Mouse (Mus musculus): ENCODE results near the gene Nr2f6. TPM values are rescaled to one million over a fixed set of nuclear protein-coding genes. Genes with fewer than 3 reads are reported as not detected.

The Nr2f6 gene
- polyA plus RNA-seq, 1 experiment from 2014 or later, result 92.8 TPM

GRCm38 (mm10) chr8:71373000-71373399, 8.8 kb downstream of the Nr2f6 start:
- peaks cover 53% of the 10 kb centered on the region for H3K36me3 ChIP-seq (ENCODE audit: control insufficient read depth, insufficient read depth, low read length)

DNA sequence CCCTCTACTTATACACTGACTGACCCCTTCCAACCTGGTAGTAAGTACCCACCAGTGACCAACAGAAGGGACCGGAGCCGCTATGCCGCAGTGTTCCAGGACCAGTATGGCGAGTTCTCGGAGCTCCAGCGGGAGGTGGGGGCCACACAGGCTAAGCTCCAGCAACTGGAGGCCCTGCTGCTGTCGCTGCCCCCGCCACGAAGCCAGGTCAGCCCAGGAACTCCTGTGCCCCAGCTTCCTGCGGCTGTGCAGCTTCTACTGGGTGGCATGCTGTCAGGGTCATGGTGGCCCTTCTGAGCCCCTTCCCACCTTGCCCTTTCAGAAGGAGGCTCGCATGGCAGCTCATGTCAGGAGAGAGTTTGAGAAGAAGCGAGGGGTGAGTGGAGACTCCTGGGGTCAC, 9.3 kb downstream of the Nr2f6 start:
- WGBS, result 86% methylated on average over 12 of the region's 12 CpGs
- no peak for DNase-seq (ENCODE audit: low spot score)
- Histone ChIP-seq H3K9me3 (ENCODE audit: control insufficient read depth, low read length) (no peaks in the 10 kb centered on the region), H3K27me3 (replicated peaks; ENCODE audit: control insufficient read depth, insufficient read depth, low read length) (no peaks in the 10 kb centered on the region), H3K4me2 (ENCODE audit: low read length) (no peak overlapping the region), H3K36me3 (ENCODE audit: control insufficient read depth, insufficient read depth, low read length) (peaks cover 48% of the 10 kb centered on the region), H3K9ac (ENCODE audit: low read length) (no peak overlapping the region), H3K4me3 (ENCODE audit: low read depth, low read length) (no peak overlapping the region), H3K27ac (ENCODE audit: low read depth) (no peak overlapping the region), H3K4me1 (replicated peaks; ENCODE audit: control insufficient read depth, insufficient read depth, low read length) (peaks cover 29% of the 10 kb centered on the region)
- ATAC-seq (replicated peaks; ENCODE audit: low FRiP score, low TSS enrichment, low read depth), result no peak

More at GRCm38 (mm10) chr8:71373000-71373399, 8.8 kb downstream of the Nr2f6 start:
- no peak overlapping the region for H3K27ac ChIP-seq (ENCODE audit: low read depth)
- no peak overlapping the region for H3K9ac ChIP-seq (ENCODE audit: low read length)
- no peak overlapping the region for H3K4me3 ChIP-seq (ENCODE audit: low read depth, low read length)
- no peak for ATAC-seq (replicated peaks; ENCODE audit: low FRiP score, low TSS enrichment, low read depth)
- H3K4me1 ChIP-seq (replicated peaks; ENCODE audit: control insufficient read depth, insufficient read depth, low read length), result peaks cover 24% of the 10 kb centered on the region
- no peak overlapping the region for H3K4me2 ChIP-seq (ENCODE audit: low read length)
- DNase-seq (ENCODE audit: low spot score), result no peak
- H3K27me3 ChIP-seq (replicated peaks; ENCODE audit: control insufficient read depth, insufficient read depth, low read length), result no peaks in the 10 kb centered on the region
- 94% methylated on average over 3 of the region's 3 CpGs for WGBS
- no peaks in the 10 kb centered on the region for H3K9me3 ChIP-seq (ENCODE audit: control insufficient read depth, low read length)

GRCm38 (mm10) chr8:71371236-71371848, 10.4 kb downstream of the Nr2f6 start, which contains the start of gene Ocel1:
TSS of gene Ocel1 (plus strand) at chr8:71371298.
- peak within 1 kb of the TSS; percentile 68 for H3K4me3 ChIP-seq (ENCODE audit: low read depth, low read length)
- H3K4me1 ChIP-seq (replicated peaks; ENCODE audit: control insufficient read depth, insufficient read depth, low read length), result peaks cover 22% of the 10 kb centered on the region
- peaks cover 41% of the 10 kb centered on the region for H3K36me3 ChIP-seq (ENCODE audit: control insufficient read depth, insufficient read depth, low read length)
- peak; percentile 85 for ATAC-seq (replicated peaks; ENCODE audit: low FRiP score, low TSS enrichment, low read depth)
- WGBS, result 1% methylated on average over 67 of the region's 68 CpGs
- peak within 1 kb of the TSS; percentile 50; the same call in 1 of the 2 replicates for H3K9ac ChIP-seq (ENCODE audit: low read length)
- peak within 1 kb of the TSS; percentile 51; the same call in 1 of the 2 replicates for H3K27ac ChIP-seq (ENCODE audit: low read depth)
- no peaks in the 10 kb centered on the region for H3K9me3 ChIP-seq (ENCODE audit: control insufficient read depth, low read length)
- H3K27me3 ChIP-seq (replicated peaks; ENCODE audit: control insufficient read depth, insufficient read depth, low read length), result no peaks in the 10 kb centered on the region
- DNase-seq (ENCODE audit: low spot score), result peak; percentile 97
- peak within 1 kb of the TSS; percentile 53 for H3K4me2 ChIP-seq (ENCODE audit: low read length)

DNA sequence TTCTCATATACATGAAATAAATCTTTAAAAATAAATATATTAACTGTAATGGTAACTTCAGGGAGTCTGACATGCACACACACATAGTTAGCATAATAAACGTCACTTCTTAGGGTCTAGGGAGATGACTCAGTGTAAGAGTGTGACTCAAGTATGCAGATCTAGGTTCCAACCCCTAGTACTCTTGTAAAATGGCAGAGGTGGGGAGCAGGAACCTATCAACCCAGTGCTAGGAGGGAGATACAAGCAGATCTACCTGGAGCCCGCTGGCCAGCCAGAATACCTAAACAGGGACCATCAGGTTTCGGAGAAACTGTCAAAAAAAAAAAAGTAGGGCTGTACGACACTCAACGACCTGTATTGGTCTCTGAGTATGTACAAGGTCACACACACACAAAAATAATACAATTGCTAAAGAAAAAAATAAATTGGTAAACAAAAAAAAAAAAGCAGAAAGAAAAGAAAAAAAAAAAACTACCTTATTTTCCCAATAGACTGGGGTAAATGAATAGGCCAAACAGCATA, 11.0 kb downstream of the Nr2f6 start:
- no peaks in the 10 kb centered on the region for H3K27me3 ChIP-seq (replicated peaks; ENCODE audit: control insufficient read depth, insufficient read depth, low read length)
- H3K9ac ChIP-seq (ENCODE audit: low read length), result peak overlapping the region; percentile 50; the same call in 1 of the 2 replicates
- DNase-seq (ENCODE audit: low spot score) (no peak), ATAC-seq (replicated peaks; ENCODE audit: low FRiP score, low TSS enrichment, low read depth) (no peak)
- peak overlapping the region; percentile 53 for H3K4me2 ChIP-seq (ENCODE audit: low read length)
- H3K36me3 ChIP-seq (ENCODE audit: control insufficient read depth, insufficient read depth, low read length), result peaks cover 41% of the 10 kb centered on the region
- H3K9me3 ChIP-seq (ENCODE audit: control insufficient read depth, low read length), result no peaks in the 10 kb centered on the region
- peak overlapping the region; percentile 68 for H3K4me3 ChIP-seq (ENCODE audit: low read depth, low read length)
- H3K27ac ChIP-seq (ENCODE audit: low read depth), result peak overlapping the region; percentile 48; the same call in 1 of the 2 replicates
- WGBS, result 16% methylated on average over 5 of the region's 5 CpGs
- peaks cover 16% of the 10 kb centered on the region for H3K4me1 ChIP-seq (replicated peaks; ENCODE audit: control insufficient read depth, insufficient read depth, low read length)

DNA sequence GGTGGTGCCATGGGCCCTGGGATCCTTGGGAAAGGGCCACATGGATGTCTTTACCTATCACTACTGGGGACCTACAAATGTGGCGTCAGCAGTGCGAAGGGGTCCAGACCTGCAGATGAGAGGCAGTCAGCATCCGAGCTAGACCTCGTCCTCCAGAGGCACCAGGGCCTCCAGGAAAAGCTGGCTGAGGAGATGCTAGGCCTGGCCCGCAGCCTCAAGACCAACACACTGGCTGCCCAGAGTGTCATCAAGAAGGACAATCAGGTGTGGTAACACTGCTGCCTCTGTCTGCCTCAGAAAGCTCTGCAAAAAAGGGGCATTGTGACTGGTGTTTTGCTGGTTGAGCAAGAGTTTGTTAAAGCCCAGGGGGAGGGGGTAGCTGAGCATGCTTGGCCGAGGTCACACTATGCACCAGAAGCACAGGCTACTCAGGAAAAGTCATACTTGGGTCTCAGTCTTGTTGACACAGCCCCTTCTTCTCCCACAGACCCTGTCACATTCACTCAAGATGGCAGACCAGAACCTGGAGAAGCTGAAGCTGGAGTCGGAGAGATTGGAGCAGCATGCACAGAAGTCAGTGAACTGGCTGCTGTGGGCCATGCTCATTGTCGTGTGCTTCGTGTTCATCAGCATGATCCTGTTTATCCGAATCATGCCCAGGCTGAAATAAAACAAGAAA, 12.6 kb downstream of the Nr2f6 start:
- no peak overlapping the region for H3K9ac ChIP-seq (ENCODE audit: low read length)

GRCm38 (mm10) chr8:71368366-71368765, 13.4 kb downstream of the Nr2f6 start:
- Histone ChIP-seq H3K4me2 (ENCODE audit: low read length) (peak overlapping the region; percentile 71), H3K9me3 (ENCODE audit: control insufficient read depth, low read length) (no peaks in the 10 kb centered on the region), H3K4me1 (replicated peaks; ENCODE audit: control insufficient read depth, insufficient read depth, low read length) (peaks cover 11% of the 10 kb centered on the region), H3K27me3 (replicated peaks; ENCODE audit: control insufficient read depth, insufficient read depth, low read length) (no peaks in the 10 kb centered on the region), H3K4me3 (ENCODE audit: low read depth, low read length) (0 out of 2 replicates have a peak overlapping the region, but pooled peaks have one; percentile 66), H3K9ac (ENCODE audit: low read length) (no peak overlapping the region; the same call in 1 of the 2 replicates), H3K36me3 (ENCODE audit: control insufficient read depth, insufficient read depth, low read length) (peaks cover 19% of the 10 kb centered on the region; the same call in 1 of the 2 replicates), H3K27ac (ENCODE audit: low read depth) (0 out of 2 replicates have a peak overlapping the region, but pooled peaks have one; percentile 88)
- ATAC-seq (replicated peaks; ENCODE audit: low FRiP score, low TSS enrichment, low read depth) (no peak), DNase-seq (ENCODE audit: low spot score) (no peak)

More for the DNA sequence above, 12.6 kb downstream of the Nr2f6 start:
- H3K4me1 ChIP-seq (replicated peaks; ENCODE audit: control insufficient read depth, insufficient read depth, low read length), result peaks cover 11% of the 10 kb centered on the region
- H3K9me3 ChIP-seq (ENCODE audit: control insufficient read depth, low read length), result no peaks in the 10 kb centered on the region
- ATAC-seq (replicated peaks; ENCODE audit: low FRiP score, low TSS enrichment, low read depth), result no peak
- no peak for DNase-seq (ENCODE audit: low spot score)
- H3K27me3 ChIP-seq (replicated peaks; ENCODE audit: control insufficient read depth, insufficient read depth, low read length), result no peaks in the 10 kb centered on the region
- peaks cover 27% of the 10 kb centered on the region for H3K36me3 ChIP-seq (ENCODE audit: control insufficient read depth, insufficient read depth, low read length)
- no peak overlapping the region for H3K4me2 ChIP-seq (ENCODE audit: low read length)
- H3K27ac ChIP-seq (ENCODE audit: low read depth), result no peak overlapping the region
- 92% methylated on average over 10 of the region's 10 CpGs for WGBS
- no peak overlapping the region for H3K4me3 ChIP-seq (ENCODE audit: low read depth, low read length)

- no peak; the same call in 1 of the 2 replicates for ATAC-seq (replicated peaks; ENCODE audit: low FRiP score, low TSS enrichment, low read depth)
- Histone ChIP-seq H3K27me3 (replicated peaks; ENCODE audit: control insufficient read depth, insufficient read depth, low read length) (no peaks in the 10 kb centered on the region), H3K9ac (ENCODE audit: low read length) (peak overlapping the region; percentile 64), H3K4me1 (replicated peaks; ENCODE audit: control insufficient read depth, insufficient read depth, low read length) (peaks cover 11% of the 10 kb centered on the region), H3K9me3 (ENCODE audit: control insufficient read depth, low read length) (no peaks in the 10 kb centered on the region), H3K4me3 (ENCODE audit: low read depth, low read length) (peak overlapping the region; percentile 66), H3K36me3 (ENCODE audit: control insufficient read depth, insufficient read depth, low read length) (peaks cover 12% of the 10 kb centered on the region; the same call in 1 of the 2 replicates), H3K27ac (ENCODE audit: low read depth) (peak overlapping the region; percentile 88), H3K4me2 (ENCODE audit: low read length) (peak overlapping the region; percentile 71)
- 41% methylated on average over 17 of the region's 17 CpGs for WGBS
- DNase-seq (ENCODE audit: low spot score), result no peak
These were observed 14.1 kb downstream of the Nr2f6 start for GRCm38 (mm10) chr8:71367529-71368176.

GRCm38 (mm10) chr8:71366771-71367528, 14.8 kb downstream of the Nr2f6 start, which contains the start of gene Use1:
TSS of gene Use1 (plus strand) at chr8:71366848.
- DNase-seq (ENCODE audit: low spot score) (peak; percentile 96), ATAC-seq (replicated peaks; ENCODE audit: low FRiP score, low TSS enrichment, low read depth) (peak; percentile 74)
- Histone ChIP-seq H3K36me3 (ENCODE audit: control insufficient read depth, insufficient read depth, low read length) (peaks cover 11% of the 10 kb centered on the region; the same call in 1 of the 2 replicates), H3K4me1 (replicated peaks; ENCODE audit: control insufficient read depth, insufficient read depth, low read length) (peaks cover 11% of the 10 kb centered on the region), H3K9me3 (ENCODE audit: control insufficient read depth, low read length) (no peaks in the 10 kb centered on the region), H3K4me3 (ENCODE audit: low read depth, low read length) (peak within 1 kb of the TSS; percentile 66), H3K4me2 (ENCODE audit: low read length) (peak within 1 kb of the TSS; percentile 71), H3K27me3 (replicated peaks; ENCODE audit: control insufficient read depth, insufficient read depth, low read length) (no peaks in the 10 kb centered on the region), H3K9ac (ENCODE audit: low read length) (peak within 1 kb of the TSS; percentile 64), H3K27ac (ENCODE audit: low read depth) (peak within 1 kb of the TSS; percentile 88)
- WGBS, result under 1% methylated on average over 56 of the region's 56 CpGs

Data from intestine, embryonic 14.5 days (tissue).